ENCODE assay signal across 9 mouse cellular contexts in the genomic region with DNA sequence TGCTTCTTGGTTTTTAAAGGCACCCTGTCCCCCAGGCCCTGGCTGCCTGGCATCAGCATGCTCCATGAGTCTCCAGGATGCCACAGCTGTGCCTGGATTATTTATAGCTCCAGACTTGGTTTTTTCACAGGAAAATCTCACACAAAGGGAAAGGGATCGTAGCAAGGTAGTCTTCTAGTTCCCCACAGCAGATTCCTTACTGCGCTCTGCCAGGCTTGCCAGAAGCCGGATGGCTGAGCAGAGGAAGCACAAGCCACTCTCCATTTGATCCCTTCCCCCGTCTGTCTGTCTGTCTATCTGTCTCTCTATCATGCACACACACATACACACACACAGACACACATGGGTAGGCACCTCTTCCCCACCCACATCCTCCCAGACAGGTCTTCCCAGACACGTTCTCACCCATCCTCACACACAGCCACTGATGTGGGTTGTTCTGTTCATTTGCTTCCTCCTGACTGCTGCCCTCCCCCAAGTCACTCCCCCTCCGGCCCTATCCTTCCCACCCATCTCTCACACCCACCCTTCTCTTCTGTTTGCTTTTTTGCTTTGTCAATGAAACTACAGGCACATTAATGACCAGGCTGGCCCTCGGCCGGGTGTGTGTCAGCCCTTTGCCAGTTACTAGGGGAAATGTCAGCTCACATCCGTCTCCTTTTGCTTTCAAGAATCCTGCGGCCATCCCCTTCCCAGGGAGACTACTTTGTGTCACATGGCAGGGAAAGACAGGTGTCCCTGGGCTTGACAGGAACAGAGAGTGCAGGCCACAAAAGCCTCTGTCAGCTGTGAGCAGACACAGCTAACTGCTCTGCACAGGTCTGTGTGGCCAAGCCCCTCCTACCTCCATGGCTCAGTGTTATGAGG. TPM values are rescaled to one million over a fixed set of nuclear protein-coding genes. Genes with fewer than 3 reads are reported as not detected.
DNase-seq lines count a peak whose midpoint lies in the region; ATAC-seq lines count a peak whose summit lies in the region.
"Had no signal": no experiment of that assay in that cellular context is flagged by ENCODE, and none has a peak within 500 bp of the region (broad histone marks: within the 10 kb centered on the region; RNA-seq: fewer than 3 reads in every experiment).

No protein-coding gene starts in this region.

- 31% methylated on average over 10 of the region's 10 CpGs for WGBS in lung, embryonic 15.5 days
- WGBS in hindbrain, embryonic 15.5 days, result 31% methylated on average over 10 of the region's 10 CpGs

- H3K9me3 ChIP-seq in lung, embryonic 15.5 days, result no peaks in the 10 kb centered on the region
- no peaks in the 10 kb centered on the region for H3K9me3 ChIP-seq in hindbrain, embryonic 15.5 days

- H3K4me2 ChIP-seq in lung, embryonic 15.5 days, result no peak overlapping the region
- H3K4me2 ChIP-seq in hindbrain, embryonic 15.5 days, result no peak overlapping the region

- no peaks in the 10 kb centered on the region for H3K27me3 ChIP-seq in lung, embryonic 15.5 days
- no peaks in the 10 kb centered on the region for H3K27me3 ChIP-seq in hindbrain, embryonic 15.5 days

- peaks cover 35% of the 10 kb centered on the region for H3K4me1 ChIP-seq in lung, embryonic 15.5 days
- peaks cover 29% of the 10 kb centered on the region for H3K4me1 ChIP-seq in hindbrain, embryonic 15.5 days (replicated peaks)

- H3K4me3 ChIP-seq in lung, embryonic 15.5 days, result no peak overlapping the region
- no peak overlapping the region for H3K4me3 ChIP-seq in hindbrain, embryonic 15.5 days

- H3K27ac ChIP-seq in lung, embryonic 15.5 days, result peak overlapping the region; percentile 67
- H3K27ac ChIP-seq in hindbrain, embryonic 15.5 days (replicated peaks), result peak overlapping the region; percentile 70
- H3K27ac ChIP-seq: liver, embryonic 14.5 days had no signal

- no peaks in the 10 kb centered on the region for H3K36me3 ChIP-seq in lung, embryonic 15.5 days
- H3K36me3 ChIP-seq in hindbrain, embryonic 15.5 days, result no peaks in the 10 kb centered on the region

- DNase-seq in cerebellum, postnatal 10 days, result peak; percentile 37 to 50
- no peak for DNase-seq in cerebellum, adult 11-12 months
- no peak for DNase-seq in lung, postnatal 25 days (ENCODE audit: low spot score)
- DNase-seq in telencephalon, adult 2 months (ENCODE audit: low read depth, low spot score), result peak; percentile 83
- no peak for DNase-seq in embryo, embryonic 9.5 days (ENCODE audit: extremely low spot score)

- no peak overlapping the region for H3K9ac ChIP-seq in lung, embryonic 15.5 days
- 0 out of 2 replicates have a peak overlapping the region, but pooled peaks have one; percentile 8 for H3K9ac ChIP-seq in hindbrain, embryonic 15.5 days
- H3K9ac ChIP-seq: liver, embryonic 14.5 days had no signal

- ATAC-seq in lung, embryonic 15.5 days (ENCODE audit: borderline replicate concordance, extremely low read depth, low FRiP score, low TSS enrichment), result no peak
- ATAC-seq in hindbrain, embryonic 15.5 days (ENCODE audit: low FRiP score, low read depth), result peak; percentile 53; the same call in 1 of the 2 replicates
- 0 out of 2 replicates have a peak, but pooled peaks have one; percentile 12 for ATAC-seq in megakaryocyte-erythroid progenitor cell, adult 5-6 weeks (replicated peaks; ENCODE audit: low FRiP score, low TSS enrichment, poor library complexity, severe bottlenecking)

RNA-seq across cellular contexts. Expression of gene Irf2bpl, which starts 24.4 kb away (rescaled TPM):
- polyA plus RNA-seq in lung, embryonic 15.5 days (2015; fragmentation: Nextera tagmentation; extraction: Ambion mirVana), result 49.4 and 50.0 TPM in 2 replicates
- polyA plus RNA-seq in hindbrain, embryonic 15.5 days (2015; fragmentation: Nextera tagmentation; extraction: Ambion mirVana), result 72.9 and 87.3 TPM in 2 replicates
- 0.76 and 0.94 TPM in 2 replicates for total RNA-seq in megakaryocyte-erythroid progenitor cell, adult 5-6 weeks (2014; fragmentation: Nextera tagmentation)
- total RNA-seq in megakaryocyte-erythroid progenitor cell, adult 5-6 weeks (2017), result 1.1 and 2.7 TPM in 2 replicates

Comparison
In these comparisons a context has a peak if more than half of its experiments do, and no peak if none do; other contexts are left out.
1. DNase-seq: peak in cerebellum, postnatal 10 days (2 of 2) and telencephalon, adult 2 months (single experiment); none in cerebellum, adult 11-12 months (single experiment), lung, postnatal 25 days (single experiment) and embryo, embryonic 9.5 days (single experiment).